Mouse (Mus musculus): ENCODE measurements around the gene Tmem53.

DNA sequence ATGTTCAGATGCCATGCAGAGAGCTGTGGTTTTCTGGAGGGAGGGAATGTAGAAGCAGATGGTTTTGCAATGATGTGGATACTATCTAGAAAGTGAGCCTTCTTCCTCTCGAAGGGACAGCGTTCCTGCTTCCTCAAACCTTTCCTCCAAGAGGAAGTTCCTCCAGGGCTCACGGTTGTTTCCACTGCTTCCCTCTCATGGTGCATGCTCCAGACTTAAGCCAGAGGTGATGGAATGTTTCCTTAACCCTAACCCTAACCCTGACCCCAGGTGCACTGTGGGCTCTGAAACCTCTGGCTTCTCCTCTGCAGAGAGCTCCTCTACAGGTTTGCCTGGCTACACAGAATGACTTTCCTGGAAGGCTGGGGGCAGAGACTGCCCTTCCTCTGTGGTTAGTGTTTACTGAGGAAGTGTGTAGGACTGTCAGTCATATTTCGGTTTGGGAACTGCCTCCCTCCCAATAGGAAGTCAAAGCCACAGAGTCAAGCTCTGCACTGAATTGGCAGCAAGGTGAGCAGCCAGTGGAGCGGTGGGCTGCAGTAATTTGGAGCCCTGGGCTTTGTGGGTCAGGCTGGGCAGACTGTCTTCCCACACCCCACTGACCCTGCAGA, 2.4 kb downstream of the Tmem53 start:
- no peak for TF ChIP-seq POLR2A (IDR thresholded peaks at IDR 0.05; ENCODE audit: borderline replicate concordance, low read depth, low read length)
- TF ChIP-seq CTCF (IDR thresholded peaks at IDR 0.05; ENCODE audit: low read depth, low read length) = no peak

All from bone marrow macrophage, adult 2 months (primary cell).